Mouse (Mus musculus) intestine, embryonic 15.5 days (tissue): Measurements from ENCODE around the gene Taf3. TPM values are rescaled to one million over a fixed set of nuclear protein-coding genes. Genes with fewer than 3 reads are reported as not detected.

Source experiments
- ATAC-seq: fragments of 200-750 bp; cut with Nextera tagmentation; 2 replicates; pipeline ENCODE4 v1.8.0; 2017; ENCODE audit warnings: moderate TSS enrichment, moderate library complexity
- H3K27ac ChIP-seq: fragments of 300-500 bp; sonication (generic); 2 replicates; pipeline ENCODE4 v1.5.1; 2015; ENCODE audit warnings: mild to moderate bottlenecking, inconsistent platforms
- H3K27me3 ChIP-seq: fragments of 300-500 bp; sonication (generic); replicated peaks from 2 replicates; pipeline ENCODE4 v1.6.1; 2015; ENCODE audit warnings: inconsistent platforms
- H3K36me3 ChIP-seq: fragments of 300-500 bp; sonication (generic); 2 replicates; pipeline ENCODE4 v1.6.1; 2015; ENCODE audit warnings: inconsistent platforms
- H3K4me1 ChIP-seq: fragments of 300-500 bp; sonication (generic); replicated peaks from 2 replicates; pipeline ENCODE4 v1.6.1; 2015; ENCODE audit warnings: inconsistent platforms
- H3K4me2 ChIP-seq: fragments of 300-500 bp; sonication (generic); replicated peaks from 2 replicates; pipeline ENCODE4 v1.6.1; 2015; ENCODE audit warnings: mild to moderate bottlenecking, inconsistent platforms
- H3K4me3 ChIP-seq: fragments of 300-500 bp; sonication (generic); replicated peaks from 2 replicates; pipeline ENCODE4 v1.5.1; 2015; ENCODE audit warnings: inconsistent platforms
- H3K9ac ChIP-seq: fragments of 300-500 bp; sonication (generic); 2 replicates; pipeline ENCODE4 v1.6.1; 2015; ENCODE audit warnings: inconsistent platforms
- H3K9me3 ChIP-seq: fragments of 300-500 bp; sonication (generic); 2 replicates; pipeline ENCODE4 v1.6.1; 2016; ENCODE audit warnings: inconsistent platforms
- WGBS: fragments of 180-500 bp; shearing (Covaris S2); methylation state at CpG from one replicate; pipeline ENCODE4 v1.1.7; 2015; 5-methylcytosine and 5-hydroxymethylcytosine counted together
- polyA plus RNA-seq: library from polyadenylated mRNA; unstranded; fragments of >200 nt; fragmentation: Nextera tagmentation; extraction: Ambion mirVana; gene quantifications from 2 replicates; pipeline ENCODE4 v1.2.1, GENCODE M21; 2015

Taf3 gene
- polyA plus RNA-seq, 1 experiment from 2014 or later, result 11.1 TPM

DNA sequence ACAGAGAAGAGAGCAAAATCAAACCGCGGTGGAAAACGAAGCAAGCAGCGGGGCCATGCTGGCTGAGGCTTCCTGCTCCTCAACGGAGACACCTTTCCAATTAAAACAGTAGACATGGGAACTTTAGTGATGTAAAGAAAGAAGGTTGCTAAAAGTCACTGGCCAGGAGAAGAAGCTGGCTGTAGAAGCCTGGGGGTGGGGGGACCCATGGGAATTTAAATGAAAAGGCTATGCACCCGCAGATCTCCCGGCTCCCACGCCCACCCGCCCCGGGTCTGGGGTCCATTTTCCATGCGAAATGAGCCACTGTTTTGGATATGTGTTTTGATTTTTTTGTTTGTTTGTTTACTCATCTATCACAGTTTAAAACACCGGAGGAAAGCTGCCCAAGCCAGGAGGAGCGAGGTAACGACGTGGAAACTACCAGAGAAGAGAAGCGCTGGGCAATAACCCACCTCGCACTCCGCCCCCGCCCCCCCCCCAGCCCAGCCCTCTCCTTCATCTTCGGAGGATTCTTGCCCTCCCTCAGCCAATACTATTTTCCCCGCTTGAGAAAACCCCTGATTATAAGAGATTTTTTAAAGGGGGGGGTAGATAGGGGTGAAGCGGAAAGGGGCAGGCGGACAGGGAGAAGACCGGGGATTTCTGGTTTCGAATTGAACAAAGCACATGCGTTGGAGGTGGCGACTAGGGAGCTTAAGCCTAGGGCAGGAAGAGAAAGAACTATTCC is 164.4 kb downstream of the Taf3 start:
- Histone ChIP-seq H3K4me1 (peaks cover 25% of the 10 kb centered on the region), H3K4me2 (peak overlapping the region; percentile 19; the same call in 1 of the 2 replicates), H3K9me3 (no peaks in the 10 kb centered on the region), H3K36me3 (no peaks in the 10 kb centered on the region), H3K27ac (no peak overlapping the region), H3K4me3 (no peak overlapping the region), H3K9ac (no peak overlapping the region), H3K27me3 (peaks cover 81% of the 10 kb centered on the region)
- WGBS, result 2% methylated on average over 27 of the region's 27 CpGs
- ATAC-seq, result no peak

DNA sequence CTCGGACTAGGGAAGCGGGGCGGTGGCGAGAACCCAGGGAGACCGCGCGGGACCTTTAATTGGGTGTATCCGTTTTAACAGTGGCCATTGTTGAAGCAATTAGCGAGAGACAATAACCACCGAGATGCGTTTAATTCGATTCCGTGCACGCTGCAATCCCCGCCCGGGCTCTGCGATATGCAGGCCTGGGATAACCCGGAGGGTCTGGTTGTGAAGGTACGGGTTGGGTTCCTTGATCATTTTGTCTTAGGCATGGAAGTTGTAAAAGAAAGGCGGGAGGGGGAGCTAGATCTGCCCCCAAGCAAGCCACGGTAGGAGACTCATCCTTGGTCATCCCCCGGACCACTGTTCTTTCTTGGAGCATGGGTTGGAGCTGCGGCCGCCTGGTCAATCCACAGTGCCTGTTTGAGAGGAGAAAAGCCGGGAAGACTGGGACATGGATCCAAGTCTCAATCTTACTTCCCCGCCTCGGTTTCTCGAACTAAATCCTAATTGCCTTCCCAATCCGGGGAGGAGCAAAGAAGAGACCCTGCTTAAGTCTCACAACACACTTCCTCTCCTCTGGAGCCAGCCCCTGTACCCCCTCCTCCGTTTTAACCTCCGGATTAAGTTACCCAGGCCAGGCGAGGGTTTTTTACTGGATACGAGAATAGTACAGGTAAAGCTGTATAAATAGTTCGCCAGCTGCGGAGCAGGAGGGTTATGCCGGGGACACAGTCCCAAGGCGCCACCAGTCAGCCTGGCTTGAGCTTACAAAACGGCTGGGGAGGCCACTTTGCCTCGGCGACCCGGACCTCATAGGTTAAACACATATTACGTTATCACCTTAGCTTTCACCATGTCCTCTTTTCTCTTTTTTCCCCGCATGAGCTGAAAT is 165.2 kb downstream of the Taf3 start:
- H3K9me3 ChIP-seq, result no peaks in the 10 kb centered on the region
- H3K4me1 ChIP-seq, result peaks cover 28% of the 10 kb centered on the region
- H3K4me2 ChIP-seq, result peak overlapping the region; percentile 47
- H3K27ac ChIP-seq, result no peak overlapping the region
- no peaks in the 10 kb centered on the region for H3K36me3 ChIP-seq
- no peak for ATAC-seq
- WGBS, result 1% methylated on average over 43 of the region's 43 CpGs
- peak overlapping the region; percentile 12; the same call in 1 of the 2 replicates for H3K4me3 ChIP-seq
- peaks cover 83% of the 10 kb centered on the region for H3K27me3 ChIP-seq
- no peak overlapping the region for H3K9ac ChIP-seq

DNA sequence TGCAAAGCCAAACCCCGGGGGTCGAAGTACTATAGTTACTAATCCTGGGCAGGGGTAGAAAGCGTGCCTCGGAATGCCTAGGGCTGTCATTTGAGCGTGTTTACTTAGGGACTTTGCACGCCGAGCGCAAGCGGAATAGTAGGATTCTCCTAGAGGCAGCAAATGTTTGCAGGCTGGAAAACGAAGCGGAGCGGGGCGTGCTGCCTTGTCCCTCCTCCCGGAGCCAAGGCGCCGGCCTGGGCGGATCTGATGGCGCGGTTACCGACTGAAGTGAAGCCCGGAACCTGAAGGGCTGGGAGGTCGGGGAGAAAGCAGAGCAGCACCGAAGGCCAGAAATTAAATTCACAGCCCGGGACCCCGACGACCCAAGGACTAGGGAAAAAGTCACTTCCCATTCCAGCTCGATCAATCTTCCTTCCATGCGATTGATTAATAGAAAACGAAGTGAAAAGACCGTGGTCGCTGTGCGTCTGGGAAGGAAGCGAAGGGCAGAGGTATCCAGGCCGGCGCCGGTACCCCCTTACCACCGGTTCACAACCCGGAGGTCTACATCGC is 165.9 kb downstream of the Taf3 start:
- Histone ChIP-seq H3K27me3 (peaks cover 83% of the 10 kb centered on the region), H3K9me3 (no peaks in the 10 kb centered on the region), H3K4me1 (peaks cover 33% of the 10 kb centered on the region), H3K4me3 (peak overlapping the region; percentile 12), H3K4me2 (peak overlapping the region; percentile 47), H3K36me3 (no peaks in the 10 kb centered on the region), H3K27ac (no peak overlapping the region), H3K9ac (no peak overlapping the region)
- no peak for ATAC-seq
- WGBS, result under 1% methylated on average over 39 of the region's 39 CpGs

DNA sequence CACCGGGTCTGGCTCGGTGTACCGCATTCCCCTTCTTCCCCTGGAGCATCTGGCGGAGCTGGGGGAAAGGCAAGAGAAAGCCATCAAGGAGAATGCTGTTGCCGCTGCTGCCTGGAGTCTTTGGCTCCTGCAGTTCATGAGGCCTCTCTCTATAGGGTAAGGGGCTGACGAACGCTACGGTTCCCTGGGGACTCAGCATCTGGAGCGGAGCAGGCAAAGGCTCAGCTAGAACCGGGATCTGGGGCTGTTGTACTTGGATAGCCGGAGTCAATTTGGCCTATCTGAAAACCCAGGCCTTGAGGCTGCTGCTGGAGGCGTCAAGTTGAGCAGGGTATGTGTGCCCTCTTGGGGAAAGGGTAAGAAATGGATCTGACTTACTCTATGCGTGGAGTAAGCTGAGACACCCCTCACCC is 166.8 kb downstream of the Taf3 start:
- H3K9me3 ChIP-seq, result no peaks in the 10 kb centered on the region
- H3K4me2 ChIP-seq, result peak overlapping the region; percentile 55
- peak overlapping the region; percentile 30 for H3K4me3 ChIP-seq
- WGBS, result 4% methylated on average over 13 of the region's 13 CpGs
- no peaks in the 10 kb centered on the region for H3K36me3 ChIP-seq
- peaks cover 83% of the 10 kb centered on the region for H3K27me3 ChIP-seq
- no peak overlapping the region for H3K9ac ChIP-seq
- ATAC-seq, result no peak
- H3K4me1 ChIP-seq, result peaks cover 41% of the 10 kb centered on the region
- H3K27ac ChIP-seq, result no peak overlapping the region

DNA sequence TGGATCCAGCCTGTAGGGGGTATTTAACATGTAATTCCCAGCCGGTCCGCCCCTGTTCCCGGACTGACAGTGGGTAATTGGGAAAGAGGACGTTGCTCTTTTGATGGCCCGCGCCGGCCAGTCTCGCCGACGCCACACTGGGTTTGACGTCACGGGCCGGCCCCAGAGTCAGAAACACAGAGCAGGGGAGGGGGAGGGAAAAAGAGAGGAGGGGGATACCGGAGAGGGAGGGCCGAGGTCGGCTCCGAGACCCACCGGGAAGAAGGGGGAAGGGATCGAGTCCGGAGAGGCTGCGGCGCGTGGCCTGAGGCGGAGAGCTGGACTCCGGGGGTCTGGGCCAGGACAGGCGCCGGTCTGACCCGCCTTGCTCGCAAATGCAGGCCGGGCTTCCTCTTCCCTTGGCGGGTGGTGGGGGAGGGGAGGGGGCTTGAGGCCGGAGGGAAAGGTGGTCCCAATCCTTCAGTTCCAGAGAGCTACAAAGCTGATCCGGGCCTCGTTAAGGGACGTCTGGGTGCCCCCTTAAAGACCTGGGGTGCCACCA is 167.3 kb downstream of the Taf3 start, which contains the start of gene 4930412O13Rik:
Gene 4930412O13Rik, plus strand, starts transcription at position 202 of the 541 bp plus-strand sequence.
- Histone ChIP-seq H3K27ac (no peak within 1 kb of the TSS), H3K27me3 (peaks cover 81% of the 10 kb centered on the region), H3K4me2 (peak within 1 kb of the TSS; percentile 55), H3K4me1 (peaks cover 41% of the 10 kb centered on the region), H3K9me3 (no peaks in the 10 kb centered on the region), H3K36me3 (no peaks in the 10 kb centered on the region), H3K9ac (no peak within 1 kb of the TSS), H3K4me3 (peak within 1 kb of the TSS; percentile 30)
- no peak for ATAC-seq
- 2% methylated on average over 34 of the region's 35 CpGs for WGBS

DNA sequence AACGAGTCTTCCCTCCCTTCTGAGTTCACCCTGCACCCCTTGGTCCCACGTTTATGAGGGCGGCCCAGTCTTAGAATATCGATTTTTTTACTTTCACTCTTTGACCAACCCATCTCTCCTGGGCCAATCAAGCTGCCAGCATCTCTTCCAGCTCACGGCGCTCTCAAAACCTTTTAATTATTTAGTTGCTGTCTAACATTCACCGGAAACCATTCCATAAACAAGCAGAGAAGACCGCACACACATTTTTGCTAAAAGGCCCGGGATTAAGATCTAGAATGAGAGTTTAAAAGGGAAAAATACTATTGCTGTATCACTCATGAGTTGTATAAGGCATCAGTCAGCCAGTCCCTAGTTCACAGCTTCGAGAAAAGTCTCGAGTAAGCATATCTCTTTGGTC is 168.1 kb downstream of the Taf3 start:
- Histone ChIP-seq H3K4me1 (peaks cover 41% of the 10 kb centered on the region), H3K27ac (no peak overlapping the region), H3K36me3 (no peaks in the 10 kb centered on the region), H3K27me3 (peaks cover 81% of the 10 kb centered on the region), H3K4me2 (no peak overlapping the region), H3K4me3 (no peak overlapping the region), H3K9ac (no peak overlapping the region), H3K9me3 (no peaks in the 10 kb centered on the region)
- WGBS, result 7% methylated on average over 11 of the region's 11 CpGs
- ATAC-seq, result no peak

DNA sequence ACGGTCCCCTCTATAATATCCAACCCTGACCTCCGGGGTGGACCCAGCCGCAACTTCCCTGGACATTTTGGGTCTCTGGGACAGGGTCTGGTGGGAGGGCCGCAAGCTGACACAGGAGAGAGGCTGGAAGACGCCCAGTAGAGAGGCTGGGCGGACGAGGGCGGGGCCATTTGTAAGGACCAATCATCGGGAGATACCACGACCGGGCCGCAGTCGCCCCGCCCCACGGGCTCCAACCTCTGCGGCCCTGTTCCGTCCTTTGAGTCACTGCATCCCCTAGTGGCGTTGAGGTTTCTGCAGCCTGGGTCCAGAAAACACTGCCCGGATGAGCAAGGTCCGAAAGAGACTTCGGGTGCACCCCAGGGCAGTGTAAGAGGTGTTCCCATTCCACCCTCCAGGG is 168.9 kb downstream of the Taf3 start:
- Histone ChIP-seq H3K27me3 (peaks cover 81% of the 10 kb centered on the region), H3K4me1 (peaks cover 41% of the 10 kb centered on the region), H3K4me3 (peak overlapping the region; percentile 52), H3K36me3 (no peaks in the 10 kb centered on the region), H3K4me2 (peak overlapping the region; percentile 99), H3K9ac (0 out of 2 replicates have a peak overlapping the region, but pooled peaks have one; percentile 8), H3K9me3 (no peaks in the 10 kb centered on the region), H3K27ac (no peak overlapping the region)
- peak; percentile 97 for ATAC-seq
- under 1% methylated on average over 21 of the region's 21 CpGs for WGBS

DNA sequence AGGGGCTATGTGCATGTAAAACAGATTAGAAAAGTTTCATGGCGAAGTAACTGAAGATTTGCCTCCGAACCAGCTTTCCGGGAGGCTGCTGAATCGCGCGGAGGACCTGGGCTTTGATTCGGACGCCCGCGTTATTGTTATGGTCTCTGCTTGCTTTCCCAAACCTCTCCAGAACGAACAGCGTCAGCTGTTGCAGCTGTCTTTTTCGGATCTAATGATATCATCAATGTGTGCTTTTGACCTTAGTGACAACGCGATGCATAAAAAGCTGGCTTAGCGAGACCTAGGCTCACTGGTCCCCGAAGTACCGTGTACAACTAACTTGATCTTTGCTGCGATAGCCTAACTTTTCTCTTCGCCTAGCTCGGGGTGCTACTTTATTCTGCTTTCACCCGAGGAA is 169.3 kb downstream of the Taf3 start:
- Histone ChIP-seq H3K36me3 (no peaks in the 10 kb centered on the region), H3K4me2 (peak overlapping the region; percentile 99), H3K27me3 (peaks cover 81% of the 10 kb centered on the region), H3K9me3 (no peaks in the 10 kb centered on the region), H3K9ac (0 out of 2 replicates have a peak overlapping the region, but pooled peaks have one; percentile 8), H3K4me1 (peaks cover 38% of the 10 kb centered on the region), H3K4me3 (peak overlapping the region; percentile 52), H3K27ac (no peak overlapping the region)
- ATAC-seq, result peak; percentile 14
- under 1% methylated on average over 22 of the region's 22 CpGs for WGBS

DNA sequence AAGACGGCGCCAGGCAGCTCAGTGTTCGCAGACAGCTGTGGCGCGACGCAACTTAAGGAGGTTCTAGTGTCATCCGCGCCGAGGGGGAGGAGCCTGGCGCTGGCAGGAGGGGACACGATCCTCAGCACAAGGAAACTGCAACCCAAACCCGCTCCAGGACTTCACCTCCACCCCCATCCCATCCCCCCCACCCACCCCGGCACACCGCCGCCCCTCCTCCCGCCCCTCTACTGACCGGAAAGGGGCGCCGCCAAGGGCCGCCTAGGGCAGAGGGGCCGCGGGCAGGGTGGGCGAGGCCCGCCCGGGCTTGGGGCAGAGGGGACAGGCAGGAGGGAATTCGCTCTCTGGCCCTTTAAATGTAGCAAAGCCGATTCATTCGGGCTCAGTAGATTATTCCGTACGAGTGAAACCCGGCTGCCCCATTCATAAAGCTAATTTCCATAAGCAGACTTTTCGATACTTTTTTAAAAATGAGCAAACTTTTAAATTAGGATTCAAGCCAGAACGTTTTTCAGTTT is 169.8 kb downstream of the Taf3 start:
- no peak overlapping the region for H3K27ac ChIP-seq
- 0 out of 2 replicates have a peak, but pooled peaks have one; percentile 13 for ATAC-seq
- no peaks in the 10 kb centered on the region for H3K36me3 ChIP-seq
- H3K4me2 ChIP-seq, result peak overlapping the region; percentile 99
- peaks cover 81% of the 10 kb centered on the region for H3K27me3 ChIP-seq
- H3K9ac ChIP-seq, result peak overlapping the region; percentile 33; the same call in 1 of the 2 replicates
- under 1% methylated on average over 31 of the region's 33 CpGs for WGBS
- peak overlapping the region; percentile 52 for H3K4me3 ChIP-seq
- no peaks in the 10 kb centered on the region for H3K9me3 ChIP-seq
- peaks cover 37% of the 10 kb centered on the region for H3K4me1 ChIP-seq

DNA sequence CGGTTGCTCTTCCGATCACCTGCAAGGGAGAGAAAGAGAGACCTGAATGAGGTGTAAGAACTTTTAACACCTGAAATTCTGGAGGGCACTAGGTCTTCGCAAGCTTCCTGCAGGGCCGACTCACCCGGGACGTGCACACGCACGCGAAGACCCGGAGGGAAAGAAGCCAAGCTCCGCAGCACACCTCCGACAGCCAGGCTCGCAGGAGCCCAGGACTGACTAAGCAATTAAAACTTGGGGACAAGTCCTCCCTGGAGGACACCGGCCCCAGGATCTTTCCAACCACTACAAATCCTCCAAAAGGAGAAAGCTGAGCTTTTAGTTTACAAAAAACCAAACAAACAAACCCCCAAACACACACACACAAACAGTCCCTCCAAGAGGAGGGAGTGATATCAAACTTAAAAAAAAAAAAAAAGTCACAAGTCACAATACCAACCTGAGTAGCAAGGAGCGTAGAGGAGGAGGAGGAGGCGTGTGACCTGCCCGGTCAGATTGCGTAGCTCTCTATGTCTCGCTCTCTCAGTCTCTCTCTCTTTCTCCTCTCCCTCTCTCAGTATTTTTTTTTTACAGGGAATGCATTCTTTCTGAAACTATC is 170.3 kb downstream of the Taf3 start:
- Histone ChIP-seq H3K4me2 (peak overlapping the region; percentile 99), H3K9me3 (no peaks in the 10 kb centered on the region), H3K27ac (no peak overlapping the region), H3K4me3 (peak overlapping the region; percentile 52), H3K27me3 (peaks cover 82% of the 10 kb centered on the region), H3K4me1 (peaks cover 37% of the 10 kb centered on the region), H3K9ac (0 out of 2 replicates have a peak overlapping the region, but pooled peaks have one; percentile 33), H3K36me3 (no peaks in the 10 kb centered on the region)
- 2% methylated on average over 19 of the region's 19 CpGs for WGBS
- no peak for ATAC-seq

DNA sequence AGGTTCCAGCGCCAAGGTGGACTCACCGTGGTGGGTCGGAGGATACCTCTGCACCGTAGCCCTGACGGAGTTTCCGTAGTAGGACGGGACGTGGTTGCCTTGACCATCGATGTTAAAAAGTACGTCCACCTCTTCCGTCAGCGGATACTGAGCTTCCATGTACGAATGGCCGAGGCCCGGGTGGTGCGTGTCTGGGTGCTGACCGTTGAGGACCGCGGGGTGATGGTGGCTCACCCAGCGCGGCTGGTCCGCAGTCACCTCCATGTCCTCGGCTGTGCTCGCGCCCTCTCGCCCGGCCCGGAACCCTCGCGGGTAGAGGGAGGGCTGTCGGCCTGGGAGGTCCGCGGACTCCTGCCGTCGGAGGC is 171.1 kb downstream of the Taf3 start:
- H3K4me3 ChIP-seq, result peak overlapping the region; percentile 31
- peak overlapping the region; percentile 99 for H3K4me2 ChIP-seq
- no peaks in the 10 kb centered on the region for H3K36me3 ChIP-seq
- under 1% methylated on average over 35 of the region's 35 CpGs for WGBS
- no peak for ATAC-seq
- H3K9ac ChIP-seq, result no peak overlapping the region
- no peaks in the 10 kb centered on the region for H3K9me3 ChIP-seq
- H3K4me1 ChIP-seq, result peaks cover 30% of the 10 kb centered on the region
- no peak overlapping the region for H3K27ac ChIP-seq
- peaks cover 82% of the 10 kb centered on the region for H3K27me3 ChIP-seq
